Mouse (Mus musculus): Measurements from ENCODE around the gene Gm7980. TPM values are rescaled to one million over a fixed set of nuclear protein-coding genes. Genes with fewer than 3 reads are reported as not detected.
"Not testable (repeated sequence)": the region's sequence is repeated elsewhere in the genome, so short reads cannot be mapped to it uniquely, and the experiment has no call there.

Gene Gm7980
- polyA plus RNA-seq (2012; rRNA removed) = not detected in 2 replicates

- not testable (repeated sequence) for H3K27ac ChIP-seq (ENCODE audit: insufficient read depth, low read depth, low read length); H3K4me3 ChIP-seq (ENCODE audit: low read depth, low read length); H3K27me3 ChIP-seq (ENCODE audit: control insufficient read depth, insufficient read depth, low read length); H3K4me1 ChIP-seq (ENCODE audit: control insufficient read depth, insufficient read depth, insufficient read length, low read length); H3K36me3 ChIP-seq (ENCODE audit: control insufficient read depth, insufficient read depth, low read length)
- no CpG with 5 or more reads among the region's 2 CpGs for WGBS
Measured at GRCm38 (mm10) chr14:41907190-41907589, at the start of gene Gm7980. Gene Gm7980 (minus strand): TSS chr14:41907290.

- H3K36me3 ChIP-seq (ENCODE audit: control insufficient read depth, insufficient read depth, low read length); H3K27me3 ChIP-seq (ENCODE audit: control insufficient read depth, insufficient read depth, low read length); H3K4me1 ChIP-seq (ENCODE audit: control insufficient read depth, insufficient read depth, insufficient read length, low read length); H3K4me3 ChIP-seq (ENCODE audit: low read depth, low read length); H3K27ac ChIP-seq (ENCODE audit: insufficient read depth, low read depth, low read length): not testable (repeated sequence)
- 74% methylated on average over 2 of the region's 2 CpGs for WGBS
Measured at GRCm38 (mm10) chr14:41943695-41944094, 36.6 kb upstream of the Gm7980 start, which contains the start of gene 1700024B05Rik. Gene 1700024B05Rik (plus strand): TSS chr14:41943995.

GRCm38 (mm10) chr14:41924649-41925048 lies 17.6 kb upstream of the Gm7980 start, which contains the start of gene 1700049E17Rik1:
Gene 1700049E17Rik1 (plus strand): TSS chr14:41924949.
- H3K36me3 ChIP-seq (ENCODE audit: control insufficient read depth, insufficient read depth, low read length); H3K4me3 ChIP-seq (ENCODE audit: low read depth, low read length); H3K4me1 ChIP-seq (ENCODE audit: control insufficient read depth, insufficient read depth, insufficient read length, low read length); H3K27me3 ChIP-seq (ENCODE audit: control insufficient read depth, insufficient read depth, low read length); H3K27ac ChIP-seq (ENCODE audit: insufficient read depth, low read depth, low read length): not testable (repeated sequence)
- no CpG with 5 or more reads among the region's 1 CpGs for WGBS

Other genes starting within 250 kb of the Gm7980 start
- gene Gm8068, start 205.4 kb downstream of the Gm7980 start, polyA plus RNA-seq (2012; rRNA removed) = not detected in 2 replicates
- gene Gm7929, start 156.7 kb downstream of the Gm7980 start, polyA plus RNA-seq (2012; rRNA removed) = not detected in 2 replicates
- gene Gm47189, start 134.8 kb downstream of the Gm7980 start, polyA plus RNA-seq (2012; rRNA removed) = not detected in 2 replicates
- gene 1700049E17Rik1, start 17.7 kb upstream of the Gm7980 start, polyA plus RNA-seq (2012; rRNA removed) = not detected in 2 replicates
- gene 1700024B05Rik, start 36.7 kb upstream of the Gm7980 start, polyA plus RNA-seq (2012; rRNA removed) = not detected in 2 replicates
- not detected in 2 replicates for gene Gm6401, start 60.6 kb upstream of the Gm7980 start, polyA plus RNA-seq (2012; rRNA removed)
- not detected in 2 replicates for gene Gm3543, start 76.0 kb upstream of the Gm7980 start, polyA plus RNA-seq (2012; rRNA removed)
- gene Gm7951, start 210.1 kb upstream of the Gm7980 start, polyA plus RNA-seq (2012; rRNA removed) = not detected in 2 replicates